Mouse (Mus musculus) limb, embryonic 13.5 days (tissue): ENCODE data around the gene Cstb. TPM values are rescaled to one million over a fixed set of nuclear protein-coding genes. Genes with fewer than 3 reads are reported as not detected.
A peak's percentile ranks its signal among the peaks of the same experiment; 100 is the strongest.

ENCODE experiments used
- ATAC-seq: fragments of 200-750 bp; cut with Nextera tagmentation; 2 replicates; pipeline ENCODE4 v1.8.0; 2017; ENCODE audit warnings: low read depth, moderate number of reproducible peaks, moderate TSS enrichment; ENCODE audit not compliant: low FRiP score
- H3K27ac ChIP-seq: fragments of 300-500 bp; sonication (generic); 2 replicates; pipeline ENCODE4 v1.5.1; 2015; ENCODE audit warnings: inconsistent platforms, mild to moderate bottlenecking, moderate library complexity
- H3K27me3 ChIP-seq: fragments of 300-500 bp; sonication (generic); 2 replicates; pipeline ENCODE4 v1.6.1; 2015; ENCODE audit warnings: mild to moderate bottlenecking, inconsistent platforms
- H3K36me3 ChIP-seq: fragments of 300-500 bp; sonication (generic); 2 replicates; pipeline ENCODE4 v1.6.1; 2015; ENCODE audit warnings: inconsistent platforms, mild to moderate bottlenecking, moderate library complexity
- H3K4me1 ChIP-seq: fragments of 300-500 bp; sonication (generic); 2 replicates; pipeline ENCODE4 v1.6.1; 2015; ENCODE audit warnings: inconsistent platforms
- H3K4me2 ChIP-seq: fragments of 300-500 bp; sonication (generic); replicated peaks from 2 replicates; pipeline ENCODE4 v1.6.1; 2015; ENCODE audit warnings: inconsistent platforms, mild to moderate bottlenecking, moderate library complexity
- H3K4me3 ChIP-seq: fragments of 300-500 bp; sonication (generic); 2 replicates; pipeline ENCODE4 v1.5.1; 2015; ENCODE audit warnings: moderate library complexity, mild to moderate bottlenecking, inconsistent platforms
- H3K9ac ChIP-seq: fragments of 300-500 bp; sonication (generic); 2 replicates; pipeline ENCODE4 v1.6.1; 2015; ENCODE audit warnings: mild to moderate bottlenecking, inconsistent platforms
- H3K9me3 ChIP-seq: fragments of 300-500 bp; sonication (generic); 2 replicates; pipeline ENCODE4 v1.6.1; 2016; ENCODE audit warnings: inconsistent platforms
- WGBS: fragments of 180-500 bp; shearing (Covaris S2); methylation state at CpG from one replicate; pipeline ENCODE4 v1.1.7; 2015; 5-methylcytosine and 5-hydroxymethylcytosine counted together
- polyA plus RNA-seq: library from polyadenylated mRNA; unstranded; fragments of >200 nt; fragmentation: Nextera tagmentation; extraction: Ambion mirVana; gene quantifications from 2 replicates; pipeline ENCODE4 v1.2.1, GENCODE M21; 2015

The Cstb gene
- polyA plus RNA-seq = 202 and 212 TPM in 2 replicates

DNA sequence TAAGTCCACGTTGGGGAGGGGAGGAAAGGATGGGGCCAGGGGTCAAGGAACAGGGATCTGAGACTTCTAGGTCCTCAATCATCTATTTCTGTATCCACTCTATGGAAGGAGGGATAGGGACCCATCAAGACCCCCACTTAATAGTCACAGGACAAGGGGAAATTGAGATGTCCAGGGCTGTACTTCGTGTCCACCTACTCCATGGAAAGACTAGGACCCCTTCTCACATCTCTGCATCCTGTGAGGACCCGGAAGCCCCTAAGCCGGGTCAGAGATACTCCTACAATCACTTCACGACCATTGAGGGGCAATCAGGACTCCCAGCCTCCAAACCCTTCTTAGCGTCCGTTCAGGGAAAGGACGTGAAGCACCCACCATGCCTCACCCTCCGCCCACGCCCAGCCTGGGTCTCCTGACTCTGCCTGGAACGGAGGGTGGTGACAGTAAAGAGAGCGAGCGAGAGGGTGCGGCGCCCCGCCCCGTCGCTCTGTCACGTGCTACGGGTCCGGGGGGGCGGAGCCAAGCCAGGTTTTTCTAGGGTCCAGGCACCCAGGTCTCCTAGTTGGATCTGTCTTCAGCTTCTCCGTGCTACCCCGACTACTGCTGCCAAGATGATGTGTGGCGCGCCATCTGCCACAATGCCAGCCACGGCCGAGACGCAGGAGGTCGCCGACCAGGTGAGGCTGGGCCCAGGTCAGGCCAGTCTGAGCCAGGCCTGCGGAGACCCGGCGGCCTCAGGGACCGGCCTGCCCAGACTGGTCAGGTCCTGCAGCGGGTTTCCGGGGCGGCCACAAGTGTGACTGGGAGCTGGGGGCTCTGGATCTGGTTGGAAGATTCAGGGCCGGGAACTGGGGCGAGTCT lies at the start of gene Cstb:
Gene Cstb, plus strand, starts transcription at position 489 of the 861 bp plus-strand sequence.
- 1% methylated on average over 40 of the region's 40 CpGs for WGBS
- H3K27me3 ChIP-seq = no peaks in the 10 kb centered on the region
- H3K4me3 ChIP-seq = peak within 1 kb of the TSS; percentile 82
- no peaks in the 10 kb centered on the region for H3K9me3 ChIP-seq
- peaks cover 10% of the 10 kb centered on the region for H3K4me1 ChIP-seq
- peak; percentile 95 for ATAC-seq
- H3K36me3 ChIP-seq = peaks cover 25% of the 10 kb centered on the region
- peak within 1 kb of the TSS; percentile 92 for H3K9ac ChIP-seq
- peak within 1 kb of the TSS; percentile 70 for H3K27ac ChIP-seq
- peak within 1 kb of the TSS; percentile 73 for H3K4me2 ChIP-seq

DNA sequence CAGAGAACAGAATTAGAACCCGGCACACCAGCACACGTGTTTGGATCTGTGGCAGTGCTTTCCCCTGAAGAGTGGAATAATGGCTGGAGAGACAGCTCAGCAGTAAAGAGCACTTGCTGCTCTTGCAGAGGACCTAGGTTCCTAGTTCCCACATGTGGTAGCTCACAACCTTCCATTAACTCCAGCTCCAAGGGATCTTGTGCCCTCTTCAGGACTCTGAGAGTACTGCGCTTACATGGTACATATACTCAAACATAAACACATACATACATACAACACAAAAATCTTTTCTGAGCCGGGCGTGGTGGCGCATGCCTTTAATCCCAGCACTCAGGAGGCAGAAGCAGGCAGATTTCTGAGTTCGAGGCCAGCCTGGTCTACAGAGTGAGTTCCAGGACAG lies 47.0 kb upstream of the Cstb start:
- Histone ChIP-seq H3K4me2 (no peak overlapping the region), H3K27ac (no peak overlapping the region), H3K27me3 (no peaks in the 10 kb centered on the region), H3K9me3 (peaks cover 5% of the 10 kb centered on the region; the same call in 1 of the 2 replicates), H3K4me3 (no peak overlapping the region), H3K36me3 (no peaks in the 10 kb centered on the region), H3K9ac (no peak overlapping the region), H3K4me1 (no peaks in the 10 kb centered on the region)
- no peak for ATAC-seq
- 94% methylated on average over 7 of the region's 7 CpGs for WGBS

DNA sequence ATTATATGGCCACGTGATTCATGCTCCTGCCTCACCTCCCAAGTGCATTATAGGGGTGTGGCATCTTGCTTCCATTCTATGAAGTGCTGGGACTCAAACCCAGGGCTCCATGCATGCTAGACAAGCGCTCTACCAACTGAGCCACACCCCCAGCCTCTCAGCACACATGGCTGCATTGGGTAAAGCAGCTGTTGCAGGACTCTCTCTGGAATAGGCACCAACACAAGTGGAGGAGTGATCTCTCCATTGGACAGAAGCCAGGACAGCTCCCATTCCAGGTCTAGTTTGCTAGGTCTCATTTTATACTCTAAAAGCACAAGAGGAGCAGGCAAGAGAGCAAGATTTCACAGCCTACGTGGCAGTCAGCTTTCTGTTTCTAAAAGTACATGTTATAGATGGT lies 41.9 kb upstream of the Cstb start:
- H3K27me3 ChIP-seq = no peaks in the 10 kb centered on the region
- 76% methylated on average over 3 of the region's 3 CpGs for WGBS
- 0 out of 2 replicates have a peak, but pooled peaks cover under 1% of the 10 kb centered on the region for H3K9me3 ChIP-seq
- ATAC-seq = no peak
- no peak overlapping the region for H3K27ac ChIP-seq
- no peak overlapping the region for H3K4me2 ChIP-seq
- no peak overlapping the region for H3K4me3 ChIP-seq
- no peaks in the 10 kb centered on the region for H3K4me1 ChIP-seq
- H3K36me3 ChIP-seq = no peaks in the 10 kb centered on the region
- H3K9ac ChIP-seq = no peak overlapping the region

DNA sequence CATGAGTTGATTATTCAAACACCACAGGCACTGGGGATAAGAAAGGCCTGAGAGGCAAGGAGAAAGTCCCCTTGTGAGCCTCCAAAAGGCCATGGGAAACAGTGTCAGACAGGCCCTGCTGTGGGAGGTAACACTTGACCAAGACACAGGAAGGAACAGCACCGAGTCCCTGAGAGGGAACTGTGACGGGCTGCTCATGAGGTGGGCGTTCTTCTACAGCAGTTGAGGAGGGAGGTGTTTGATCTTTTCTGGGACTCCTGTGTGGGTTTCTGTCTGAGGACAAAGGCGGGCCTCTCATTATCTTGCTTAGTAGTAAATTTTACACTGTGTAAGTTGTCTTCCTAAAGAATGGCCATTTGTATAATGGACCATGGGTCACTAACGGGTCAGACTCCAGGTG lies 39.9 kb upstream of the Cstb start:
- no peak overlapping the region for H3K4me3 ChIP-seq
- H3K9ac ChIP-seq = no peak overlapping the region
- H3K4me1 ChIP-seq = 0 out of 2 replicates have a peak, but pooled peaks cover under 1% of the 10 kb centered on the region
- H3K27ac ChIP-seq = no peak overlapping the region
- H3K4me2 ChIP-seq = no peak overlapping the region
- no peaks in the 10 kb centered on the region for H3K9me3 ChIP-seq
- peaks cover 10% of the 10 kb centered on the region for H3K27me3 ChIP-seq
- ATAC-seq = no peak
- 70% methylated on average over 5 of the region's 5 CpGs for WGBS
- no peaks in the 10 kb centered on the region for H3K36me3 ChIP-seq

DNA sequence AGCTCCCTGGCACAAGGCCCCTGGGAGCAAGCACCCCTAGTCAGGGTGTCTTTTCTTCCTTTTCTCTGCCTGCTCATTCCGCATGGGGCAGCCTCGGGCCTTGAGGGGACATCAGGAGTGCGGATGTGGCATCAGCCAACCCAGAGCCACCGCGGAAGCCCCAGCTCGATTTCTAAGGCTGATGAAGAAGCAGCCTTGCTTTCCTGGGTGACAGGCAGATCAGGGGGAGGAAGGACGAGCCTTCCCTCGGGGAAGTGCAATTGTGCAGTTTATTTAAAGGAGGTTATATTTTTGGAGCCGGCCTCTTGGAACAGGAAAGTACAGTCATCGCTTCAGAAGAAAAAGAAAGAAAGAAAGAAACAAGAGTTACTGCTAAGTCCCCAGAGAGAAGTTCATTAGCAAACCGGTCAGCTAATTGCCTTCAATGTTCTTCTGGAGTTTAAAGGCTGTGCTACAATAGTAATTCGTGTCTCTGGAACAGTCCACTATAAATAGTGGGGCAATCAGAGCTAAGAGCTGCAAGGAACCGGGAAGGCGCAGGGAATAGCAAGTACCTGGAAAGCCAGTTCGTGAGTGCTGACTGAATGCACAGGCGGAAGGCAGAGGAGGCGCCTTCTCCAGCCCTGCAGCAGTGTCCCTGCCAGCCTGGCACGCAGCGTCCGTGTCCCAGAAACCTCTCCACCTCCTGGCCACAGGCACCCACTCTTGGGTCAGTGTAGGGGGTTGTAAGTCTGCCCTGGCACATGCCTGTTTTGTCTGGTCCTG lies 37.1 kb upstream of the Cstb start:
- no peaks in the 10 kb centered on the region for H3K9me3 ChIP-seq
- no peak overlapping the region for H3K4me3 ChIP-seq
- H3K4me1 ChIP-seq = 0 out of 2 replicates have a peak, but pooled peaks cover 5% of the 10 kb centered on the region
- H3K27ac ChIP-seq = no peak overlapping the region
- H3K9ac ChIP-seq = no peak overlapping the region
- no peaks in the 10 kb centered on the region for H3K36me3 ChIP-seq
- H3K4me2 ChIP-seq = no peak overlapping the region
- ATAC-seq = no peak
- 53% methylated on average over 20 of the region's 20 CpGs for WGBS
- H3K27me3 ChIP-seq = peaks cover 33% of the 10 kb centered on the region

DNA sequence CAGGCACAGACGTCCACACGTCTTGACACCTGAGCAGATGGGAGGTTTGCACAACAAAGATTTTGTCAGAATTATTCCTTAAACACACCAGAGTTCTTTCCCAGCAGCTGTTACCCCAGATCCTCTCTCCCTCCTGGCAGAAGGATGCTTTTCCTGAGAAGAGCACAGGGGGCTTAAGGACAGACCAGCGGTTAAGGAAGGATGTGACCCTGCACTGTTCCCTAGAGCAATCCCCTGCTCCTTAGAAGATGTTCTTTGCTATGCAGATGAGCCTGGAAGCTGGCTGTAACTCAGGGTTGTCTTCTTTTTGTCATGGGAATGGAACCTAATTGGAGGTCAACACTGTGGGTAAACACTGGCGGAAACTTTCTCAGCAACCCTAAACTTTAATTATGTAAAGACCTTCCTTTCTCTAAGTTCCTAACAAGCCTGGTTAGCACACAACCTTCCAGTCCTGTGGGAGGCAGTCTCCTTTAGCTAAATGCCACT lies 34.4 kb upstream of the Cstb start:
- H3K4me2 ChIP-seq = no peak overlapping the region
- H3K4me1 ChIP-seq = peaks cover 10% of the 10 kb centered on the region; the same call in 1 of the 2 replicates
- 15% methylated on average over 4 of the region's 4 CpGs for WGBS
- H3K27me3 ChIP-seq = peaks cover 33% of the 10 kb centered on the region
- H3K9ac ChIP-seq = no peak overlapping the region
- H3K36me3 ChIP-seq = no peaks in the 10 kb centered on the region
- H3K27ac ChIP-seq = no peak overlapping the region
- H3K4me3 ChIP-seq = no peak overlapping the region
- H3K9me3 ChIP-seq = no peaks in the 10 kb centered on the region
- ATAC-seq = no peak

DNA sequence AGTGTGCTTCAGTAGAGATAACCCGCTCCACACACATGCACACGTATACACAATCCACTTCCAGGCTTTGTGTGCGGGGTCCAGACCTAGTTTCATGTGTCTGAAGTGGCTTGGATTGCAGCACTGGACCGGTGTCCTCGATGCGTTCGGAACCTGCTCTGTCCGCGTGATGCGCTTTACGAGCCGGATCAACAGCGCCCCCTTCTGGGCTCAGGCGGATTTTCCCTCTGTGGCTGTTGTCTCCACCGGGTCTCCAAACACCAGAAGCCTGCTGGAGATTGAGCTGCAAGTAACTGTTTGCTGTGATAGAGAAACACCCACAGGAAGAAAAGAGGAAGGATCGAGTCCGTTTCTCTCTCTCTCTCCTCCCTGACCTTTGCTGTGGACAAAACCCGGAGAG lies 33.4 kb upstream of the Cstb start:
- H3K9me3 ChIP-seq = no peaks in the 10 kb centered on the region
- H3K4me3 ChIP-seq = no peak overlapping the region; the same call in 1 of the 2 replicates
- WGBS = 2% methylated on average over 18 of the region's 18 CpGs
- H3K9ac ChIP-seq = no peak overlapping the region
- peaks cover 15% of the 10 kb centered on the region for H3K4me1 ChIP-seq
- H3K4me2 ChIP-seq = peak overlapping the region; percentile 30
- ATAC-seq = peak; percentile 8; the same call in 1 of the 2 replicates
- H3K27ac ChIP-seq = no peak overlapping the region
- H3K36me3 ChIP-seq = no peaks in the 10 kb centered on the region
- peaks cover 33% of the 10 kb centered on the region for H3K27me3 ChIP-seq

DNA sequence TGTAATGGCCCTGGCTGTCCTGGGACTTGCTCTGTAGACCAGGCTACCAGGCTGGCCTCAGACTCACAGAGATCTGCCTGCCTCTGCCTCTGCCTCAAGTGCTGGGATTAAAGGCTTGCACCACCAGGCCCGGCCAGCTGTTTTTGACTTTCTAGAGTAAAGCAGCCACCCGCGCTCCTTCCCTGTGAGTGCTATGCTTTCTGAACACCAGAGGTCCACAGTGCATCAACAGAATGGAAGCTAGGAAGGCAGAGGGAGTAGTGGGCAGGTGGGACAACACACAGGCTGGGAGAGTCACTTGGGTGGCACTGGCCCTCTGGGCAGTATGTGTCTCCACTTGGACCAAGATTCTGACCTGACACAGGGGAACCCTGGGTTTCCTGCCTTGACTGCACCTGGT lies 30.1 kb upstream of the Cstb start:
- Histone ChIP-seq H3K27me3 (peaks cover 24% of the 10 kb centered on the region), H3K27ac (no peak overlapping the region; the same call in 1 of the 2 replicates), H3K4me1 (peaks cover 23% of the 10 kb centered on the region), H3K36me3 (peaks cover 19% of the 10 kb centered on the region), H3K4me3 (no peak overlapping the region), H3K9ac (no peak overlapping the region), H3K4me2 (no peak overlapping the region), H3K9me3 (no peaks in the 10 kb centered on the region)
- no peak for ATAC-seq
- WGBS = 77% methylated on average over 3 of the region's 3 CpGs

DNA sequence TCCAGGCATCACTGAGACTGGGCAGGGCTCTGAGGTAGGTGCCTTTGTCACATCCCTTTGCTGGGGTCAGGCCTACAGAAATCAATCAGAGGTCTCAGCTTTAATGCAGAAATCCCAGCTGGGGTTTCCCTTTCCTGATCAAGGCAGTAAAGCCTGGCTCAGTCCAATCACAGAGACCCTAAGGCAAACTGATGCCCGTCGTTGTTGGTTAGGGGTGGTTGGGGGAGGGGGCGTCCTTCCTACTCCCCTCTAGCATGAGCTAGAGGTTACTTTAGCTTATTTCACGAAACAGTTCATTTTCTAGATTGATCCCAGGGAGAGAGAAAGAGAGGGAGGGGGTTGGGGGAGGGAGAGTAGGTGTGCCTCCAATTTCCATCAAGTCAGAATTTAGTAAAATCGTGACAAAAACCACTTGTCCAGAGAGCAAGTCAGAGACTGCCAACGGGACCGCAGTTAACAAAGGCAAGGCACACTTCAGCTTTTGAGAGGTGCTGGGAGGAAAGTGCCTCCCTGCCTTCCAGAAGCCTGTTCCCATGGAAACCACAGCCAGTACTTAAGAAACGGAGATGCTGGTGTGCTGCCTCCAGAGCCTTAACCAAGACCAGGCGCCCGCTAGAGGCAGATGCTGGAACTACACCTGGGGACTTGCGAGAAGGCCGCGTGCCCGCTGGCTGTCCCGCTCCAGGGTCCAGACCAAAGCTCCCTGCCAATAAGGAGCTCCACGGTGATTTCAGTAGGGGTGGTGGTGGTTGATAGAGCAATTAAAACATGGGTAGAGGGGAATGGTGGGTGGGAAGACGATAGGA lies 29.4 kb upstream of the Cstb start:
- Histone ChIP-seq H3K27ac (no peak overlapping the region; the same call in 1 of the 2 replicates), H3K4me2 (peak overlapping the region; percentile 45)
- ATAC-seq = peak; percentile 68; the same call in 1 of the 2 replicates

DNA sequence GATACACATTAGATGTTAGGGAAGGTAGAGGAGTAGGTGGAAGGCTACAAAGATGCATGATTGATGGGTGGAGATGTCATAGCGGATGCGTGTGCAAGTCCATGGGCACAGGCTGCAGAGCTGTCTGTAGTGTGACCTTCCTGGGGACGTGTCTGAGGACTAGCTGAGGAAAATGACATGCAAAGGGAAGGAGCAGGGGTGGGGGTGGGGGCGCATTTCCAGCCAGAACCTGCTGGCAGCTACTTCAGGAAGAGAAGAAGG lies 28.9 kb upstream of the Cstb start:
- H3K9ac ChIP-seq = no peak overlapping the region
- H3K9me3 ChIP-seq = no peaks in the 10 kb centered on the region
- 65% methylated on average over 4 of the region's 4 CpGs for WGBS
- H3K27ac ChIP-seq = no peak overlapping the region
- peaks cover 12% of the 10 kb centered on the region for H3K27me3 ChIP-seq
- H3K36me3 ChIP-seq = peaks cover 31% of the 10 kb centered on the region
- H3K4me3 ChIP-seq = no peak overlapping the region
- peaks cover 18% of the 10 kb centered on the region for H3K4me1 ChIP-seq
- no peak for ATAC-seq
- peak overlapping the region; percentile 45 for H3K4me2 ChIP-seq

More for the DNA sequence above, 29.4 kb upstream of the Cstb start:
- no peak overlapping the region for H3K9ac ChIP-seq
- WGBS = 3% methylated on average over 17 of the region's 17 CpGs
- H3K36me3 ChIP-seq = peaks cover 26% of the 10 kb centered on the region
- no peaks in the 10 kb centered on the region for H3K9me3 ChIP-seq
- peaks cover 17% of the 10 kb centered on the region for H3K27me3 ChIP-seq
- H3K4me1 ChIP-seq = peaks cover 18% of the 10 kb centered on the region
- H3K4me3 ChIP-seq = no peak overlapping the region

DNA sequence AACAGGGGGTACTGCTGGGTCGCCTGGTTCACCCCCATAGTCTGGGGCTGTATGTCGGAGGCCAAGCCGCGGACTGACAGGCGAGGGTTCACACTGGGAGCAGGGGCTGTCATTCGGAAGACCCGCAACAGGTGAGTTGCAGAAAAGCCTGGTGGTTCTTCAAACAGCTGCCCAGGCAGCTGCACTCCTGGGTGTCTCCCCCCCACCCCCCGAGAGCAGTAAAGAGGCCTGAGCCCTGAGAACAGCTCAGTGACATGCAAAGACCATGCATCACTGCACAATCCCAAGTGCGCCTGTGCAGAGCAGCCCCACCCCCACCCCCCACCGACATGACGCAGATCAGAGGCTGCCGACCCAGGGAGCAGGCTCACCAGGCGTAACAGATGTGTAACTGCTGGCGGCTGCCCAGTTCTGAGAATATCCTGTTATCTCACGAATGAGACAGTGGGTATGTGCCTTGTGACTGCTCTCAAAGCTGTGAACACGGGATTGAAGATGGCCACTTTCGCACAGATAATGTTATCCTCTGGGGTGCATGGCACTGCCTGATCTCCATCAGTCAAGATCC lies 26.3 kb upstream of the Cstb start:
- no peak overlapping the region for H3K9ac ChIP-seq
- H3K27me3 ChIP-seq = no peaks in the 10 kb centered on the region
- no peak overlapping the region for H3K4me3 ChIP-seq
- peaks cover 18% of the 10 kb centered on the region for H3K4me1 ChIP-seq
- 42% methylated on average over 17 of the region's 17 CpGs for WGBS
- ATAC-seq = peak; percentile 54
- no peak overlapping the region for H3K4me2 ChIP-seq
- no peak overlapping the region for H3K27ac ChIP-seq
- no peaks in the 10 kb centered on the region for H3K9me3 ChIP-seq
- H3K36me3 ChIP-seq = peaks cover 57% of the 10 kb centered on the region
